Mouse (Mus musculus): ENCODE results near the gene Hltf.
"Not testable (repeated sequence)": the region's sequence is repeated elsewhere in the genome, so short reads cannot be mapped to it uniquely, and the experiment has no call there.

Hltf gene

GRCm38 (mm10) chr3:20057306-20058196, at the start of gene Hltf:
TSS of gene Hltf (plus strand) at chr3:20057811.
- peak; percentile 93 to 94 for DNase-seq (ENCODE audit: low spot score in 2 of 2)

GRCm38 (mm10) chr3:20010464-20010863, 47.1 kb upstream of the Hltf start:
- no peak for DNase-seq (ENCODE audit: low spot score in 2 of 2)

GRCm38 (mm10) chr3:20010905-20011304, 46.7 kb upstream of the Hltf start:
- not testable (repeated sequence) for DNase-seq (ENCODE audit: low spot score in 2 of 2)

GRCm38 (mm10) chr3:20014454-20014853, 43.2 kb upstream of the Hltf start:
- DNase-seq (ENCODE audit: low spot score in 2 of 2), result no peak

- no peak for DNase-seq (ENCODE audit: low spot score in 2 of 2)
Observed at GRCm38 (mm10) chr3:20018076-20018475, 39.5 kb upstream of the Hltf start.

- no peak for DNase-seq (ENCODE audit: low spot score in 2 of 2)
Observed at GRCm38 (mm10) chr3:20023832-20024231, 33.8 kb upstream of the Hltf start.

- no peak for DNase-seq (ENCODE audit: low spot score in 2 of 2)
Observed at GRCm38 (mm10) chr3:20026481-20026880, 31.1 kb upstream of the Hltf start.

GRCm38 (mm10) chr3:20026996-20027689, 30.5 kb upstream of the Hltf start:
- peak in 1 of 2 experiments; percentile 24 for DNase-seq (ENCODE audit: low spot score in 2 of 2)

GRCm38 (mm10) chr3:20027788-20028187, 29.8 kb upstream of the Hltf start:
- no peak for DNase-seq (ENCODE audit: low spot score in 2 of 2)

GRCm38 (mm10) chr3:20028640-20029039, 29.0 kb upstream of the Hltf start:
- peak in 1 of 2 experiments; percentile 6 for DNase-seq (ENCODE audit: low spot score in 2 of 2)

GRCm38 (mm10) chr3:20030807-20031206, 26.8 kb upstream of the Hltf start:
- no peak for DNase-seq (ENCODE audit: low spot score in 2 of 2)

- DNase-seq (ENCODE audit: low spot score in 2 of 2), result no peak
Observed at GRCm38 (mm10) chr3:20033761-20034718, 23.6 kb upstream of the Hltf start.

GRCm38 (mm10) chr3:20034719-20035404, 22.7 kb upstream of the Hltf start, which contains the start of gene Hps3:
TSS of gene Hps3 (minus strand) at chr3:20035315.
- DNase-seq (ENCODE audit: low spot score in 2 of 2), result peak; percentile 80 to 87

- no peak for DNase-seq (ENCODE audit: low spot score in 2 of 2)
Observed at GRCm38 (mm10) chr3:20036069-20036468, 21.5 kb upstream of the Hltf start.

GRCm38 (mm10) chr3:20041461-20041860, 16.1 kb upstream of the Hltf start:
- DNase-seq (ENCODE audit: low spot score in 2 of 2), result not testable (repeated sequence)

- DNase-seq (ENCODE audit: low spot score in 2 of 2), result not testable (repeated sequence)
Observed at GRCm38 (mm10) chr3:20044736-20045135, 12.9 kb upstream of the Hltf start.

- DNase-seq (ENCODE audit: low spot score in 2 of 2), result no peak
Observed at GRCm38 (mm10) chr3:20058197-20058541, 558 bp downstream of the Hltf start.

GRCm38 (mm10) chr3:20076145-20077053, 18.8 kb downstream of the Hltf start:
- DNase-seq (ENCODE audit: low spot score in 2 of 2), result no peak

- DNase-seq (ENCODE audit: low spot score in 2 of 2), result no peak
Observed at GRCm38 (mm10) chr3:20082161-20082560, 24.6 kb downstream of the Hltf start.

GRCm38 (mm10) chr3:20103830-20104229, 46.2 kb downstream of the Hltf start:
- no peak for DNase-seq (ENCODE audit: low spot score in 2 of 2)

Data from natural killer cell, adult 2 months (primary cell).